Mouse (Mus musculus): ENCODE data around the gene Snip1.

GRCm38 (mm10) chr4:125063829-125064228 is 2.6 kb upstream of the Snip1 start:
- TF ChIP-seq CTCF (IDR thresholded peaks at IDR 0.05; ENCODE audit: control insufficient read depth, insufficient read depth, insufficient read length): no peak
- TF ChIP-seq MYOG (IDR thresholded peaks at IDR 0.05; ENCODE audit: control insufficient read depth, extremely low read depth, insufficient read length): no peak
- no peak for TF ChIP-seq MAX (IDR thresholded peaks at IDR 0.05)
